Mouse (Mus musculus) forebrain, embryonic 13.5 days (tissue): ENCODE data around the gene Sipa1l1. TPM values are rescaled to one million over a fixed set of nuclear protein-coding genes. Genes with fewer than 3 reads are reported as not detected.
A peak's percentile ranks its signal among the peaks of the same experiment; 100 is the strongest.

Experiments
- ATAC-seq: fragments of 200-750 bp; cut with Nextera tagmentation; 2 replicates; pipeline ENCODE4 v1.8.0; 2017
- H3K27ac ChIP-seq: fragments of 300-500 bp; sonication (generic); 2 replicates; pipeline ENCODE4 v1.5.1; 2015; ENCODE audit warnings: inconsistent platforms, mild to moderate bottlenecking, moderate library complexity
- H3K27me3 ChIP-seq: fragments of 300-500 bp; sonication (generic); 2 replicates; pipeline ENCODE4 v1.6.1; 2015; ENCODE audit warnings: mild to moderate bottlenecking, inconsistent platforms
- H3K36me3 ChIP-seq: fragments of 300-500 bp; sonication (generic); 2 replicates; pipeline ENCODE4 v1.6.1; 2015; ENCODE audit warnings: mild to moderate bottlenecking, inconsistent platforms; ENCODE audit not compliant: poor library complexity, severe bottlenecking
- H3K4me1 ChIP-seq: fragments of 300-500 bp; sonication (generic); 2 replicates; pipeline ENCODE4 v1.6.1; 2015; ENCODE audit warnings: inconsistent platforms
- H3K4me2 ChIP-seq: fragments of 300-500 bp; sonication (generic); 2 replicates; pipeline ENCODE4 v1.6.1; 2015; ENCODE audit warnings: inconsistent platforms, mild to moderate bottlenecking, moderate library complexity
- H3K4me3 ChIP-seq: fragments of 300-500 bp; sonication (generic); 2 replicates; pipeline ENCODE4 v1.5.1; 2015; ENCODE audit warnings: mild to moderate bottlenecking, inconsistent platforms
- H3K9ac ChIP-seq: fragments of 300-500 bp; sonication (generic); 2 replicates; pipeline ENCODE4 v1.6.1; 2015; ENCODE audit warnings: mild to moderate bottlenecking, inconsistent platforms
- H3K9me3 ChIP-seq: fragments of 300-500 bp; sonication (generic); replicated peaks from 2 replicates; pipeline ENCODE4 v1.6.1; 2016; ENCODE audit warnings: inconsistent platforms
- WGBS: fragments of 180-500 bp; shearing (Covaris S2); methylation state at CpG from one replicate; pipeline ENCODE4 v1.1.7; 2015; 5-methylcytosine and 5-hydroxymethylcytosine counted together
- polyA plus RNA-seq: library from polyadenylated mRNA; unstranded; fragments of >200 nt; fragmentation: Nextera tagmentation; extraction: Ambion mirVana; gene quantifications from 2 replicates; pipeline ENCODE4 v1.2.1, GENCODE M21; 2015

Sipa1l1 gene
- polyA plus RNA-seq, 1 experiment from 2014 or later: 19.3 TPM

- Histone ChIP-seq H3K4me2 (no peak overlapping the region), H3K36me3 (no peaks in the 10 kb centered on the region), H3K9me3 (no peaks in the 10 kb centered on the region), H3K4me1 (no peaks in the 10 kb centered on the region), H3K9ac (no peak overlapping the region), H3K27ac (no peak overlapping the region), H3K4me3 (no peak overlapping the region), H3K27me3 (no peaks in the 10 kb centered on the region)
- no peak for ATAC-seq
- 90% methylated on average over 7 of the region's 7 CpGs for WGBS
These were observed 124.6 kb downstream of the Sipa1l1 start for GRCm38 (mm10) chr12:82293545-82294247.

- Histone ChIP-seq H3K9ac (no peak overlapping the region), H3K4me1 (no peaks in the 10 kb centered on the region), H3K4me2 (no peak overlapping the region), H3K27me3 (no peaks in the 10 kb centered on the region), H3K9me3 (no peaks in the 10 kb centered on the region), H3K27ac (no peak overlapping the region), H3K4me3 (no peak overlapping the region), H3K36me3 (no peaks in the 10 kb centered on the region)
- WGBS: 65% methylated on average over 10 of the region's 10 CpGs
- ATAC-seq: no peak
These were observed 126.1 kb downstream of the Sipa1l1 start for GRCm38 (mm10) chr12:82294906-82295887.

GRCm38 (mm10) chr12:82296276-82296675 is 127.2 kb downstream of the Sipa1l1 start:
- no peak for ATAC-seq
- Histone ChIP-seq H3K4me1 (no peaks in the 10 kb centered on the region), H3K9me3 (no peaks in the 10 kb centered on the region)

GRCm38 (mm10) chr12:82297196-82297595 is 128.1 kb downstream of the Sipa1l1 start:
- Histone ChIP-seq H3K36me3 (no peaks in the 10 kb centered on the region), H3K9ac (no peak overlapping the region), H3K27ac (no peak overlapping the region), H3K4me3 (no peak overlapping the region), H3K27me3 (no peaks in the 10 kb centered on the region), H3K4me1 (no peaks in the 10 kb centered on the region), H3K4me2 (no peak overlapping the region), H3K9me3 (no peaks in the 10 kb centered on the region)
- 84% methylated on average over 6 of the region's 6 CpGs for WGBS
- ATAC-seq: no peak

More at GRCm38 (mm10) chr12:82296276-82296675, 127.2 kb downstream of the Sipa1l1 start:
- H3K27ac ChIP-seq: no peak overlapping the region
- H3K4me2 ChIP-seq: no peak overlapping the region
- no peak overlapping the region for H3K9ac ChIP-seq
- H3K4me3 ChIP-seq: no peak overlapping the region
- no peaks in the 10 kb centered on the region for H3K27me3 ChIP-seq
- no peaks in the 10 kb centered on the region for H3K36me3 ChIP-seq
- 95% methylated on average over 2 of the region's 2 CpGs for WGBS

- no peaks in the 10 kb centered on the region for H3K36me3 ChIP-seq
- no peak overlapping the region for H3K9ac ChIP-seq
- H3K27ac ChIP-seq: no peak overlapping the region
- WGBS: 91% methylated on average over 9 of the region's 9 CpGs
- no peak overlapping the region for H3K4me3 ChIP-seq
- H3K9me3 ChIP-seq: no peaks in the 10 kb centered on the region
- no peak for ATAC-seq
- H3K27me3 ChIP-seq: no peaks in the 10 kb centered on the region
- no peak overlapping the region for H3K4me2 ChIP-seq
- no peaks in the 10 kb centered on the region for H3K4me1 ChIP-seq
These were observed 129.7 kb downstream of the Sipa1l1 start for GRCm38 (mm10) chr12:82298662-82299460.

- Histone ChIP-seq H3K9me3 (no peaks in the 10 kb centered on the region), H3K4me2 (no peak overlapping the region), H3K27ac (no peak overlapping the region), H3K4me3 (no peak overlapping the region), H3K36me3 (no peaks in the 10 kb centered on the region), H3K4me1 (0 out of 2 replicates have a peak, but pooled peaks cover 7% of the 10 kb centered on the region), H3K27me3 (no peaks in the 10 kb centered on the region), H3K9ac (no peak overlapping the region)
- no peak for ATAC-seq
- WGBS: 85% methylated on average over 2 of the region's 2 CpGs
These were observed 135.0 kb downstream of the Sipa1l1 start for GRCm38 (mm10) chr12:82304140-82304539.

GRCm38 (mm10) chr12:82306035-82306434 is 136.9 kb downstream of the Sipa1l1 start:
- peaks cover 13% of the 10 kb centered on the region; the same call in 1 of the 2 replicates for H3K4me1 ChIP-seq
- no peak overlapping the region for H3K4me3 ChIP-seq
- H3K4me2 ChIP-seq: no peak overlapping the region
- H3K27me3 ChIP-seq: no peaks in the 10 kb centered on the region
- H3K36me3 ChIP-seq: no peaks in the 10 kb centered on the region
- ATAC-seq: no peak
- no peak overlapping the region for H3K9ac ChIP-seq
- H3K27ac ChIP-seq: no peak overlapping the region
- 88% methylated on average over 4 of the region's 4 CpGs for WGBS
- H3K9me3 ChIP-seq: no peaks in the 10 kb centered on the region

GRCm38 (mm10) chr12:82311593-82311992 is 142.5 kb downstream of the Sipa1l1 start:
- no peak for ATAC-seq
- Histone ChIP-seq H3K9me3 (no peaks in the 10 kb centered on the region), H3K4me2 (no peak overlapping the region), H3K9ac (no peak overlapping the region), H3K4me1 (peaks cover 17% of the 10 kb centered on the region), H3K36me3 (0 out of 2 replicates have a peak, but pooled peaks cover 3% of the 10 kb centered on the region), H3K4me3 (no peak overlapping the region), H3K27me3 (no peaks in the 10 kb centered on the region), H3K27ac (no peak overlapping the region)
- 82% methylated on average over 2 of the region's 2 CpGs for WGBS

- ATAC-seq: no peak
- Histone ChIP-seq H3K4me1 (peaks cover 17% of the 10 kb centered on the region), H3K36me3 (0 out of 2 replicates have a peak, but pooled peaks cover 3% of the 10 kb centered on the region), H3K9ac (no peak overlapping the region), H3K27ac (0 out of 2 replicates have a peak overlapping the region, but pooled peaks have one; percentile 1), H3K4me3 (no peak overlapping the region), H3K4me2 (no peak overlapping the region), H3K9me3 (no peaks in the 10 kb centered on the region), H3K27me3 (no peaks in the 10 kb centered on the region)
- WGBS: 55% methylated on average over 17 of the region's 17 CpGs
These were observed 143.1 kb downstream of the Sipa1l1 start for GRCm38 (mm10) chr12:82312091-82312820.

GRCm38 (mm10) chr12:82313091-82313490 is 144.0 kb downstream of the Sipa1l1 start:
- Histone ChIP-seq H3K4me1 (peaks cover 17% of the 10 kb centered on the region), H3K4me3 (no peak overlapping the region), H3K9ac (no peak overlapping the region), H3K9me3 (no peaks in the 10 kb centered on the region), H3K27ac (no peak overlapping the region), H3K27me3 (no peaks in the 10 kb centered on the region), H3K36me3 (0 out of 2 replicates have a peak, but pooled peaks cover 3% of the 10 kb centered on the region), H3K4me2 (no peak overlapping the region)
- 91% methylated on average over 3 of the region's 3 CpGs for WGBS
- ATAC-seq: no peak

GRCm38 (mm10) chr12:82319436-82320131 is 150.5 kb downstream of the Sipa1l1 start:
- Histone ChIP-seq H3K4me1 (no peaks in the 10 kb centered on the region), H3K4me2 (no peak overlapping the region), H3K27ac (no peak overlapping the region), H3K9me3 (no peaks in the 10 kb centered on the region), H3K9ac (no peak overlapping the region), H3K36me3 (no peaks in the 10 kb centered on the region), H3K4me3 (no peak overlapping the region), H3K27me3 (no peaks in the 10 kb centered on the region)
- ATAC-seq: no peak
- 86% methylated on average over 7 of the region's 7 CpGs for WGBS
